Mouse (Mus musculus) cerebellum, adult 2 months (tissue): Measurements from ENCODE around the gene Mphosph9. TPM values are rescaled to one million over a fixed set of nuclear protein-coding genes. Genes with fewer than 3 reads are reported as not detected.

Experiments used
- DNase-seq, 2 experiments: peaks; one replicate each; pipeline ENCODE4 v3.0.0; 2021
- H3K27ac ChIP-seq: fragments of 200-500 bp; 2 replicates; pipeline ENCODE4 v1.5.1; 2012; ENCODE audit warnings: low read length, control low read depth, inconsistent platforms; ENCODE audit not compliant: insufficient read depth
- H3K27me3 ChIP-seq: fragments of 200-500 bp; 2 replicates; pipeline ENCODE4 v1.6.1; 2012; ENCODE audit warnings: inconsistent platforms, mild to moderate bottlenecking, low read length, moderate library complexity; ENCODE audit not compliant: control insufficient read depth, insufficient read depth
- H3K4me1 ChIP-seq: fragments of 200-500 bp; 2 replicates; pipeline ENCODE4 v1.6.1; 2011; ENCODE audit warnings: low read length; ENCODE audit not compliant: control insufficient read depth, insufficient read depth
- H3K4me3 ChIP-seq: fragments of 200-500 bp; replicated peaks from 2 replicates; pipeline ENCODE3; 2011; ENCODE audit warnings: mild to moderate bottlenecking, low read depth, low read length, control low read depth; ENCODE audit not compliant: insufficient read depth
- CTCF ChIP-seq: fragments of 200-500 bp; IDR thresholded peaks from 2 replicates; pipeline ENCODE4 v1.5.1; 2011; ENCODE audit warnings: low read depth, mild to moderate bottlenecking, control low read depth, low read length, moderate library complexity, borderline replicate concordance; ENCODE audit not compliant: insufficient read depth
- POLR2A ChIP-seq: fragments of 200-500 bp; IDR thresholded peaks from 2 replicates; pipeline ENCODE4 v1.6.1; 2011; ENCODE audit warnings: low read length, control low read depth, borderline replicate concordance; ENCODE audit not compliant: insufficient read depth
- WGBS: fragments of 180-500 bp; shearing (Covaris S2); methylation state at CpG from one replicate; pipeline ENCODE4 v1.1.7; 2018; 5-methylcytosine and 5-hydroxymethylcytosine counted together
- polyA plus RNA-seq: library from polyadenylated mRNA; depleted of rRNA; stranded (reverse); fragments of >200 nt; gene quantifications from 2 replicates; pipeline ENCODE4 v1.2.3, GENCODE M21; 2012; rRNA removed

Gene Mphosph9
- polyA plus RNA-seq, 1 experiment: 27.2 TPM

DNA sequence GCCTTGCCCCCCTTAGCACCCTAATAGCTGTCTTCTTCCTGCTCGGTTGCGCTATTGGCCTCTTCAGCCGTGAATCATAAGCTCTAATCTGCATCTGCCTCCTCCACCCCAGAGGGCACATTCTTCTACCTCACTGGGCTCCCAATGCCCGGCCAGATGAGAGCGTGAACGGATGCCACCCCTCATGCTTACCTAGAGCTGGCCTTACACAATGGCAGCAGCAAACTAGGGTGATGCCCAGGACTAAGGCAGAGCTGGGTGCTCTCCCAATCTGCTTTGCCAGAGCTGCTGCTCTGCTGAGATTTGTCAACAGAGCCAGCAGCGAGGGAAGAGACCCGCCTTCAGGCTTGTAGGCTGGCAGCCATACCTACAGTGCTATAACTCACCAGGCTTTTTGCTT, 119.7 kb downstream of the Mphosph9 start:
- no peak overlapping the region for H3K27ac ChIP-seq
- H3K27me3 ChIP-seq: no peaks in the 10 kb centered on the region
- no peak overlapping the region for H3K4me3 ChIP-seq
- H3K4me1 ChIP-seq: peaks cover 41% of the 10 kb centered on the region
- WGBS: 81% methylated on average over 8 of the region's 8 CpGs
- no peak for DNase-seq
- TF ChIP-seq CTCF: no peak
- TF ChIP-seq POLR2A: no peak

DNA sequence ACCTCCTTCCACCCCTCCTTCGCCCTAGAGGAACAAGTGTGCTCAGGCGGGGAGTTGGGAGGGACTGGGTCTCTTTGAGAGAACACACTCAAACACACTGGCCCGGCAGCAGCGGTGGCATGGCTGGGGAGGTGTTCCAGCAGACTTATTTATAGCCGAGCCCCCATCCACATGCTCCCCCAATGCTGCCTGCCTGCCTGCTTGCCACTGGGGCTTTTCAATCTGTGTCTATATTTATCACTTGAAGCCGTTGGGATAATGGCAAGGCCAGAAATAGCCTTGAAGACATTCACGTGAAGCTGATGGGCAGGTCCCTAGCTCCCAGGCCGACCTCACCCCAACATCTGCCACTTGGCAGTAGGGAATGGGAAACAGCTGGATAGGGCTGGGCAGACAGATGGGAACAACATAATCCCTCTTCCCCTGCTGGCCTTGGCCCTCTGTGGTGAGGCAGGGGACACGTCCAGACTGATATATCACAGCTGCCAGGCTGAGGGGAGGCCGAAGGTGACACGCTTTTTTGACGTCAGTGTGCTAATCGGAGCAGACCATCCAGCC, 121.2 kb downstream of the Mphosph9 start:
- WGBS: 48% methylated on average over 13 of the region's 13 CpGs

DNA sequence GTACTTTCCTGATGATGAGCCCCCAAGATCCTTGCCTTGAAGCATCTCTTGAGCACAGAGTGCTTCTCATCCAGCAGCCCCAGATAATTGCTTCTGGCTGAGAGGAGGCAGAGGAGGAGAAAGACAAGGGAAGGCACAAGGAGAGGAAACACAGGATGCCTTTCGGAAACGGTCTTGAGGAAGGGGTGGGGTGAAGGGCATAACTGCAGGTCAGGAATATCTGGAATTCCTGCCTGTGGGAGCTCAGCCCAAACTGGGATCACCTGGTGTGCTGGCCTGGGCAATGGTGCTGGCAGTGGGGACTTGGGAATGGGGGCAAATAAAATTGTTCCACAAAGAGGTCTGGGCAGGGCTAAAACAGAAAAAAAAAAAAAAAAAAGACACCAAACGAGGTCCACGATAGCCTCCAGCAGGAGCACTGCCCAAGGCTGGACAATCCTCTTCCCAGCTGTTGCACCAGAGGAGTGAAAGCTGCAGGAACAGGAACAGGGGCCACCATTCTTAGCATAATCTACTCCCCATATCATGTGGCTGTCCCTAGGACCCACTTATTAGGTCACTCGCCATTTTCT, 121.9 kb downstream of the Mphosph9 start:
- H3K4me1 ChIP-seq: peaks cover 35% of the 10 kb centered on the region
- WGBS: 57% methylated on average over 5 of the region's 5 CpGs
- H3K4me3 ChIP-seq: no peak overlapping the region
- no peak for TF ChIP-seq CTCF
- TF ChIP-seq POLR2A: no peak
- no peaks in the 10 kb centered on the region for H3K27me3 ChIP-seq
- no peak for DNase-seq
- H3K27ac ChIP-seq: no peak overlapping the region

More for the DNA sequence above, 121.2 kb downstream of the Mphosph9 start:
- no peak overlapping the region for H3K4me3 ChIP-seq
- peaks cover 42% of the 10 kb centered on the region for H3K4me1 ChIP-seq
- TF ChIP-seq POLR2A (no peak), CTCF (no peak)
- no peak for DNase-seq
- H3K27ac ChIP-seq: no peak overlapping the region
- no peaks in the 10 kb centered on the region for H3K27me3 ChIP-seq

GRCm38 (mm10) chr5:124205211-124205610, 122.6 kb downstream of the Mphosph9 start:
- Histone ChIP-seq H3K4me1 (peaks cover 28% of the 10 kb centered on the region), H3K27me3 (no peaks in the 10 kb centered on the region), H3K4me3 (no peak overlapping the region), H3K27ac (no peak overlapping the region)
- no peak for DNase-seq
- no peak for TF ChIP-seq POLR2A
- WGBS: 91% methylated on average over 9 of the region's 9 CpGs

GRCm38 (mm10) chr5:124204127-124204794, 123.5 kb downstream of the Mphosph9 start:
- no peak for TF ChIP-seq CTCF
- TF ChIP-seq POLR2A: no peak
- WGBS: 83% methylated on average over 9 of the region's 9 CpGs
- Histone ChIP-seq H3K27me3 (no peaks in the 10 kb centered on the region), H3K27ac (no peak overlapping the region), H3K4me3 (no peak overlapping the region), H3K4me1 (peaks cover 26% of the 10 kb centered on the region)
- DNase-seq: no peak

DNA sequence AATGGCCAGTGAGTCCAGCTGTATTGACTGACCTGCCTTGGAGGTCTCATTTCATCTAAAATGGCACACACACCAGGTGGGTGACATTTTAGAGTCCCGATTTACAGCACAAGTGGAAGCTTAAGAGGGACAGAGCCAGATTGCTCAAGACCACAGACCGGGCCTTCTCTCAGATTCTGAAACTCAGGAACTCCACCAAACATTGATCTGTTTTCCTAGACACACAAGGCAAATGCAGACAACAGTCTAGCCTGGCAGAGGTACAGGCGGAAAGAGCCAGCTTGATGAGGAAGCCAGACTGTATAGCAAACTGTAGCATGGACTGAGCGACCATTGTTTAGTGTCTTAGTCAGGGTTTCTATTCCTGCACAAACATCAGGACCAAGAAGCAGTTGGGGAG, 124.5 kb downstream of the Mphosph9 start:
- 91% methylated on average over 4 of the region's 4 CpGs for WGBS
- no peaks in the 10 kb centered on the region for H3K27me3 ChIP-seq
- no peak for TF ChIP-seq POLR2A
- TF ChIP-seq CTCF: no peak

GRCm38 (mm10) chr5:124202071-124202470, 125.7 kb downstream of the Mphosph9 start:
- Histone ChIP-seq H3K27me3 (no peaks in the 10 kb centered on the region), H3K4me3 (no peak overlapping the region), H3K27ac (no peak overlapping the region), H3K4me1 (peaks cover 35% of the 10 kb centered on the region)
- DNase-seq: no peak
- WGBS: 83% methylated on average over 4 of the region's 4 CpGs
- TF ChIP-seq CTCF (no peak), POLR2A (no peak)

More for the DNA sequence above, 124.5 kb downstream of the Mphosph9 start:
- no peak overlapping the region for H3K27ac ChIP-seq
- H3K4me3 ChIP-seq: no peak overlapping the region
- peaks cover 35% of the 10 kb centered on the region for H3K4me1 ChIP-seq
- no peak for DNase-seq

- no peak for DNase-seq
- no peak overlapping the region for H3K4me3 ChIP-seq
- H3K27me3 ChIP-seq: no peaks in the 10 kb centered on the region
- 79% methylated on average over 2 of the region's 2 CpGs for WGBS
- TF ChIP-seq CTCF (no peak), POLR2A (no peak)
- no peak overlapping the region for H3K27ac ChIP-seq
- H3K4me1 ChIP-seq: peaks cover 32% of the 10 kb centered on the region
These were observed 126.2 kb downstream of the Mphosph9 start for GRCm38 (mm10) chr5:124201564-124201963.

Other genes starting within 250 kb of the Mphosph9 start
- 34.7 and 37.1 TPM in 2 replicates for gene Abcb9, start 232.2 kb downstream of the Mphosph9 start, polyA plus RNA-seq
- 47.2 and 52.7 TPM in 2 replicates for gene Ogfod2, start 215.7 kb downstream of the Mphosph9 start, polyA plus RNA-seq
- 81.6 and 91.0 TPM in 2 replicates for gene Arl6ip4, start 211.9 kb downstream of the Mphosph9 start, polyA plus RNA-seq
- gene Pitpnm2, start 78.2 kb downstream of the Mphosph9 start, polyA plus RNA-seq: 54.2 and 64.2 TPM in 2 replicates
- gene 2810006K23Rik, start 117 bp upstream of the Mphosph9 start, polyA plus RNA-seq: 10.5 and 12.0 TPM in 2 replicates
- gene Cdk2ap1, start 35.1 kb upstream of the Mphosph9 start, polyA plus RNA-seq: 267 and 279 TPM in 2 replicates
- 48.3 and 50.3 TPM in 2 replicates for gene Sbno1, start 98.0 kb upstream of the Mphosph9 start, polyA plus RNA-seq
- gene Kmt5a, start 112.0 kb upstream of the Mphosph9 start, polyA plus RNA-seq: 59.1 and 61.6 TPM in 2 replicates
- gene Rilpl2, start 150.4 kb upstream of the Mphosph9 start, polyA plus RNA-seq: 18.1 and 18.4 TPM in 2 replicates
- 12.3 and 13.1 TPM in 2 replicates for gene Snrnp35, start 155.2 kb upstream of the Mphosph9 start, polyA plus RNA-seq
- 20.2 and 22.7 TPM in 2 replicates for gene Rilpl1, start 203.4 kb upstream of the Mphosph9 start, polyA plus RNA-seq
- gene Tmed2, start 212.7 kb upstream of the Mphosph9 start, polyA plus RNA-seq: 120 and 124 TPM in 2 replicates
- 37.9 and 41.6 TPM in 2 replicates for gene Ddx55, start 224.9 kb upstream of the Mphosph9 start, polyA plus RNA-seq